Mouse (Mus musculus) bone marrow macrophage, adult 2 months (primary cell): ENCODE measurements around the gene Dhx33.

Source experiments
- CTCF ChIP-seq: IDR thresholded peaks from 2 replicates; pipeline ENCODE4 v1.5.1; 2012; ENCODE audit warnings: low read depth, mild to moderate bottlenecking, low read length, moderate library complexity
- POLR2A ChIP-seq: IDR thresholded peaks from 2 replicates; pipeline ENCODE4 v1.6.1; 2012; ENCODE audit warnings: mild to moderate bottlenecking, low read depth, low read length, borderline replicate concordance

- no peak for TF ChIP-seq CTCF
- no peak for TF ChIP-seq POLR2A
Measured at GRCm38 (mm10) chr11:70935316-70935715, 68.9 kb downstream of the Dhx33 start.
